Mouse (Mus musculus) left cerebral cortex, postnatal 10 days (tissue): ENCODE measurements around the gene Slc7a6. TPM values are rescaled to one million over a fixed set of nuclear protein-coding genes. Genes with fewer than 3 reads are reported as not detected.

Experiments
- DNase-seq, 2 experiments: peaks; one replicate each; pipeline ENCODE4 v3.0.0; 2021 to 2022; ENCODE audit warnings: low spot score in 2 of 2, mixed read lengths in 1 of 2; ENCODE audit errors: extremely low spot score in 1 of 2
- intact Hi-C: fragments of 180-260 bp; cut with DNase I; formaldehyde crosslinking; loops from one replicate; pipeline ENCODE4 v1.15.1; 2025
- total RNA-seq, 2 experiments: library from RNA; stranded (reverse); gene quantifications; 2 replicates each; pipeline ENCODE4 v1.2.3; 2021

The Slc7a6 gene
- total RNA-seq, 2 experiments from 2014 or later = 28.5 to 29.2 TPM

GRCm38 (mm10) chr8:106231536-106231935, 62.9 kb downstream of the Slc7a6 start:
- no peak for DNase-seq
- intact Hi-C loops = no loop called here

GRCm38 (mm10) chr8:106232751-106233150, 64.1 kb downstream of the Slc7a6 start:
- intact Hi-C loops = no loop called here
- no peak for DNase-seq

GRCm38 (mm10) chr8:106234567-106235261, 66.1 kb downstream of the Slc7a6 start:
- peak in 1 of 2 experiments; percentile 52 for DNase-seq
- intact Hi-C loops = no loop called here

GRCm38 (mm10) chr8:106237106-106237505, 68.4 kb downstream of the Slc7a6 start:
- DNase-seq = no peak
- intact Hi-C loops = no loop called here

Other genes starting within 250 kb of the Slc7a6 start
- 1 to 10 TPM in 1 of 2 experiments, under 1 TPM in 1; 0.90 to 1.5 TPM for gene Ctrl, start 235.0 kb upstream of the Slc7a6 start, total RNA-seq
- gene Psmb10, start 230.4 kb upstream of the Slc7a6 start, total RNA-seq = 10 to 100 TPM; 74.6 to 80.0 TPM
- 10 to 100 TPM; 13.0 to 14.1 TPM for gene Lcat, start 225.5 kb upstream of the Slc7a6 start, total RNA-seq
- gene Slc12a4, start 202.8 kb upstream of the Slc7a6 start, total RNA-seq = 10 to 100 TPM; 20.4 to 20.9 TPM
- not detected for gene Dpep3, start 189.4 kb upstream of the Slc7a6 start, total RNA-seq
- 10 to 100 TPM; 18.9 to 20.9 TPM for gene Dus2, start 177.5 kb upstream of the Slc7a6 start, total RNA-seq
- gene Dpep2nb, start 162.9 kb upstream of the Slc7a6 start, total RNA-seq = not detected
- gene Ddx28, start 157.0 kb upstream of the Slc7a6 start, total RNA-seq = 10 to 100 TPM; 14.3 to 15.2 TPM
- gene Nfatc3, start 110.0 kb upstream of the Slc7a6 start, total RNA-seq = 10 to 100 TPM; 10.9 to 12.1 TPM
- not detected for gene Esrp2, start 31.9 kb upstream of the Slc7a6 start, total RNA-seq
- gene Pla2g15, start 18.5 kb upstream of the Slc7a6 start, total RNA-seq = 10 to 100 TPM; 24.6 to 25.3 TPM
- 10 to 100 TPM; 28.8 to 30.4 TPM for gene Slc7a6os, start 42.1 kb downstream of the Slc7a6 start, total RNA-seq
- 10 to 100 TPM; 42.5 to 43.2 TPM for gene Prmt7, start 42.1 kb downstream of the Slc7a6 start, total RNA-seq
- gene Smpd3, start 169.1 kb downstream of the Slc7a6 start, total RNA-seq = 100 to 1,000 TPM; 122 to 127 TPM
- 10 to 100 TPM; 19.0 to 19.9 TPM for gene Zfp90, start 246.5 kb downstream of the Slc7a6 start, total RNA-seq